Mouse (Mus musculus): ENCODE measurements around the gene Bbs12. TPM values are rescaled to one million over a fixed set of nuclear protein-coding genes. Genes with fewer than 3 reads are reported as not detected.

Bbs12 gene
- polyA plus RNA-seq, 1 experiment from 2014 or later, result 7.0 TPM

- Histone ChIP-seq H3K27ac (replicated peaks; ENCODE audit: low read depth, low read length) (no peak overlapping the region), H3K4me3 (ENCODE audit: low read depth, low read length) (peak overlapping the region; percentile 72), H3K9me3 (ENCODE audit: control insufficient read depth, low read length) (no peaks in the 10 kb centered on the region), H3K9ac (ENCODE audit: low read depth, low read length) (peak overlapping the region; percentile 90), H3K4me2 (ENCODE audit: low read depth, low read length) (peak overlapping the region; percentile 72), H3K4me1 (ENCODE audit: control insufficient read depth, insufficient read depth, low read length) (peaks cover 13% of the 10 kb centered on the region), H3K36me3 (ENCODE audit: control insufficient read depth, insufficient read depth, low read length) (no peaks in the 10 kb centered on the region), H3K27me3 (replicated peaks; ENCODE audit: control insufficient read depth, insufficient read depth, low read length) (no peaks in the 10 kb centered on the region)
- no peak for DNase-seq (ENCODE audit: low spot score)
- no peak for ATAC-seq (ENCODE audit: low read depth)
- 3% methylated on average over 9 of the region's 10 CpGs for WGBS
Measured at GRCm38 (mm10) chr3:37311897-37312369, 421 bp upstream of the Bbs12 start.

DNA sequence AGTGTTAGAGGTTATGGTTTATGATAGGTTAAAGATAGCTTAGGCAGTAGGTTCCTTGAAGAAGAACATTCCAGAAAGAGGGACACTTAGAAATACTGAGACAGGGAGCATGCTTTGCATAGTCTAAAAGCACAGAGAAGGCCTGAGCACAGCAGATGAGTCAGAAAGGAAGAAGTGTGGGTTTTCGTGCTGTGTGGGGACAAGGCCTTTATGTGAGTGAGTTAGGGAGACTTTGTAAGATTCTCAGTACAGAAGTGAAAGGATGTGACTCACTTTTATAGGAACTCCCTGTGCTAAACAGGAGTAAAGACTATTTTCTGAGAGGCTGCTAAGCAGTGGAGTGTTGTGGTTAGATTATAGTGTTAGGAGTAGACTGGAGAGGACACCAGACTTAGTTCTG lies 1.0 kb downstream of the Bbs12 start:
- peak overlapping the region; percentile 86 for H3K27ac ChIP-seq (replicated peaks; ENCODE audit: low read depth, low read length)
- H3K4me3 ChIP-seq (ENCODE audit: low read depth, low read length), result peak overlapping the region; percentile 72
- H3K4me2 ChIP-seq (ENCODE audit: low read depth, low read length), result peak overlapping the region; percentile 72
- WGBS, result 32% methylated on average over 1 of the region's 1 CpGs
- DNase-seq (ENCODE audit: low spot score) (no peak), ATAC-seq (ENCODE audit: low read depth) (no peak)
- H3K4me1 ChIP-seq (ENCODE audit: control insufficient read depth, insufficient read depth, low read length), result peaks cover 13% of the 10 kb centered on the region
- H3K9me3 ChIP-seq (ENCODE audit: control insufficient read depth, low read length), result no peaks in the 10 kb centered on the region
- H3K36me3 ChIP-seq (ENCODE audit: control insufficient read depth, insufficient read depth, low read length), result no peaks in the 10 kb centered on the region
- H3K9ac ChIP-seq (ENCODE audit: low read depth, low read length), result peak overlapping the region; percentile 90
- H3K27me3 ChIP-seq (replicated peaks; ENCODE audit: control insufficient read depth, insufficient read depth, low read length), result no peaks in the 10 kb centered on the region

DNA sequence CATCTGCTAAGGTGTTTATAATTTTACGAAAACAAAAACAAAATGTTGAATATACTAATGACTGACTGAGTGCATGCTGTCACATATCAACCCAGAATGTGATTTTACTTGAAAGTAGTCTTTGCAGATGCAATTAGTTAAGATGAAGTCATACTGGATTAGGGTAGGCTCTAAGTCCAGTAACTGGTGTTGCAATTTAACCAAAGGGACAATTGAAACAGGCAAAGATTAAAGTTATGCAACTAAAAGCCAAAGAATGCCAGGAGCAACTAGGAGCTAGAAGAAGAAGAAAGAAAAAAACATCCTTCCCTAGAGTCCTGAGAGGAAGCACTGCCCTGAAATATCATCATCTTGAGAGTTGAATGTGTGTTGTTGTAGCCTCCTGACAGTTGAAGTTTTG lies 3.9 kb downstream of the Bbs12 start:
- no peak overlapping the region for H3K4me2 ChIP-seq (ENCODE audit: low read depth, low read length)
- H3K36me3 ChIP-seq (ENCODE audit: control insufficient read depth, insufficient read depth, low read length), result peaks cover 23% of the 10 kb centered on the region
- H3K27ac ChIP-seq (replicated peaks; ENCODE audit: low read depth, low read length), result no peak overlapping the region
- no peaks in the 10 kb centered on the region for H3K27me3 ChIP-seq (replicated peaks; ENCODE audit: control insufficient read depth, insufficient read depth, low read length)
- 95% methylated on average over 1 of the region's 1 CpGs for WGBS
- no peak overlapping the region for H3K9ac ChIP-seq (ENCODE audit: low read depth, low read length)
- H3K4me1 ChIP-seq (ENCODE audit: control insufficient read depth, insufficient read depth, low read length), result peaks cover 13% of the 10 kb centered on the region
- no peak for ATAC-seq (ENCODE audit: low read depth)
- no peaks in the 10 kb centered on the region for H3K9me3 ChIP-seq (ENCODE audit: control insufficient read depth, low read length)
- no peak for DNase-seq (ENCODE audit: low spot score)
- H3K4me3 ChIP-seq (ENCODE audit: low read depth, low read length), result no peak overlapping the region

DNA sequence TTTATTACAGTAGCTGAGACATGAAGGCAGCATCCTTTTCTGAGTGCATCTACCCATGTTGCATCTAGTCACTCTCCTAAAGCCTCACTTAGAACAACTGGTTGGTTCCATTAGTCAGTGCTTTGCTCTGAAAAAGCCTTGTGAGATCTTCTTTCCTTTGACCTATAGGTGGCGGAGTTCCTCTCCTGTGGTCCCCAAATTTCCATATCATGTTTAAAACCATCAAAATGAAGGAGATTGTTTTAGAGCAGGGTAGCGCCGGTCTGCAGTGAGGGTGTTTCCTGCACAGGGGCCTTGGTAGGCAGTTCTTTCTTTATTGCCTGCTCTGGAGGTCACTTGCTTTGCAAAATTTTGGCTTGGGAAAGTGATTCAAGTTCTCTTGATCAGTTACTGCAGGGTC lies 12.0 kb downstream of the Bbs12 start:
- Histone ChIP-seq H3K27ac (replicated peaks; ENCODE audit: low read depth, low read length) (no peak overlapping the region), H3K4me1 (ENCODE audit: control insufficient read depth, insufficient read depth, low read length) (no peaks in the 10 kb centered on the region), H3K4me2 (ENCODE audit: low read depth, low read length) (no peak overlapping the region), H3K9me3 (ENCODE audit: control insufficient read depth, low read length) (no peaks in the 10 kb centered on the region), H3K36me3 (ENCODE audit: control insufficient read depth, insufficient read depth, low read length) (peaks cover 17% of the 10 kb centered on the region), H3K4me3 (ENCODE audit: low read depth, low read length) (no peak overlapping the region), H3K27me3 (replicated peaks; ENCODE audit: control insufficient read depth, insufficient read depth, low read length) (no peaks in the 10 kb centered on the region), H3K9ac (ENCODE audit: low read depth, low read length) (no peak overlapping the region)
- WGBS, result 22% methylated on average over 3 of the region's 3 CpGs
- ATAC-seq (ENCODE audit: low read depth) (no peak), DNase-seq (ENCODE audit: low spot score) (peak; percentile 57)

DNA sequence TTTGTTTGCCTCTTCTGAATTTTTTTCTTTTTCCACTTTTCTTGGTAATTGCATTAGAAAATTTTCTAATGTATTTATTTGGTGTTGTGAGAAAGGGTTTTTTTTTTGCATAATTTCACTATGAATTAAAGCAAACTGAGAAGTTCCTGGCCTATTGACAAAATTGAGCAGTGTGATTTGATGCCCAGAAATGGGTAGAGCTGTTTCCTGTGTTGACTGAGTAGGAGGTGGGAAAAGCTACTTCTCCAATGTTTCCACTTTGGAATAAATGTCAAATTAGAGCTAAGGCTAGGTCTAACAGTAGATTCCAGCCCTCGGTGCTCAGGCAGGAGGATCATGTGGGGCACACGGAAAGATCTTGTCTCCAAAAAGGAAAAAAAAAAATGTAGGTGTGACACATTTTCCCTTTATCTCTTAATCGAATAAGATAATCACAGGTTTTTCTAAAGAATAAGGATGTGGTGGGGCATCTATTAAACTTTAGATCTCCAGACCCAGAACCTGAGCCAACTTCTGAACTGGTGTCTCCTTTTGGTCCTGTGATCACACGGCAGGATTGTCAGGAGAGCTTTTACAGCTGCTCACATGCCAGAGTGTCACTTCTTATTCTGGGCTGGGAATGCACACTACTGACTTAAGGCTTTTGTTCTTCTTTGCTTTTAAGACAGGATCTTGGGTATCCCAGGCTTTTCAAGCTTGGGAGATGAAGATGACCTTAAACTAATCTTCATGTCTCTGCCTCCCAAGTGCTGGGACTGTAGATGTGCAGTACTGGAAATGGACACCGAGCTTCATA lies 13.2 kb downstream of the Bbs12 start:
- Histone ChIP-seq H3K4me1 (ENCODE audit: control insufficient read depth, insufficient read depth, low read length) (no peaks in the 10 kb centered on the region), H3K9me3 (ENCODE audit: control insufficient read depth, low read length) (no peaks in the 10 kb centered on the region), H3K27me3 (replicated peaks; ENCODE audit: control insufficient read depth, insufficient read depth, low read length) (no peaks in the 10 kb centered on the region), H3K36me3 (ENCODE audit: control insufficient read depth, insufficient read depth, low read length) (peaks cover 7% of the 10 kb centered on the region; the same call in 1 of the 2 replicates), H3K4me3 (ENCODE audit: low read depth, low read length) (no peak overlapping the region), H3K4me2 (ENCODE audit: low read depth, low read length) (no peak overlapping the region), H3K27ac (replicated peaks; ENCODE audit: low read depth, low read length) (no peak overlapping the region), H3K9ac (ENCODE audit: low read depth, low read length) (no peak overlapping the region)
- DNase-seq (ENCODE audit: low spot score) (no peak), ATAC-seq (ENCODE audit: low read depth) (no peak)
- 78% methylated on average over 5 of the region's 5 CpGs for WGBS

- Histone ChIP-seq H3K36me3 (ENCODE audit: control insufficient read depth, insufficient read depth, low read length) (no peaks in the 10 kb centered on the region), H3K27ac (replicated peaks; ENCODE audit: low read depth, low read length) (no peak overlapping the region), H3K4me3 (ENCODE audit: low read depth, low read length) (no peak overlapping the region), H3K4me1 (ENCODE audit: control insufficient read depth, insufficient read depth, low read length) (no peaks in the 10 kb centered on the region), H3K9ac (ENCODE audit: low read depth, low read length) (no peak overlapping the region), H3K4me2 (ENCODE audit: low read depth, low read length) (no peak overlapping the region), H3K27me3 (replicated peaks; ENCODE audit: control insufficient read depth, insufficient read depth, low read length) (no peaks in the 10 kb centered on the region), H3K9me3 (ENCODE audit: control insufficient read depth, low read length) (no peaks in the 10 kb centered on the region)
- 78% methylated on average over 3 of the region's 3 CpGs for WGBS
- DNase-seq (ENCODE audit: low spot score) (no peak), ATAC-seq (ENCODE audit: low read depth) (no peak)
Measured at GRCm38 (mm10) chr3:37326627-37327026, 14.3 kb downstream of the Bbs12 start.

- no peaks in the 10 kb centered on the region for H3K27me3 ChIP-seq (replicated peaks; ENCODE audit: control insufficient read depth, insufficient read depth, low read length)
- no peak overlapping the region for H3K27ac ChIP-seq (replicated peaks; ENCODE audit: low read depth, low read length)
- DNase-seq (ENCODE audit: low spot score), result no peak
- no peak overlapping the region for H3K4me3 ChIP-seq (ENCODE audit: low read depth, low read length)
- no peaks in the 10 kb centered on the region for H3K36me3 ChIP-seq (ENCODE audit: control insufficient read depth, insufficient read depth, low read length)
- WGBS, result 71% methylated on average over 2 of the region's 2 CpGs
- H3K4me1 ChIP-seq (ENCODE audit: control insufficient read depth, insufficient read depth, low read length), result no peaks in the 10 kb centered on the region
- ATAC-seq (ENCODE audit: low read depth), result no peak
- no peak overlapping the region for H3K4me2 ChIP-seq (ENCODE audit: low read depth, low read length)
- no peaks in the 10 kb centered on the region for H3K9me3 ChIP-seq (ENCODE audit: control insufficient read depth, low read length)
- H3K9ac ChIP-seq (ENCODE audit: low read depth, low read length), result no peak overlapping the region
Measured at GRCm38 (mm10) chr3:37328489-37328888, 16.1 kb downstream of the Bbs12 start.

GRCm38 (mm10) chr3:37329963-37330362 lies 17.6 kb downstream of the Bbs12 start:
- Histone ChIP-seq H3K4me2 (ENCODE audit: low read depth, low read length) (no peak overlapping the region), H3K4me1 (ENCODE audit: control insufficient read depth, insufficient read depth, low read length) (no peaks in the 10 kb centered on the region), H3K27me3 (replicated peaks; ENCODE audit: control insufficient read depth, insufficient read depth, low read length) (no peaks in the 10 kb centered on the region), H3K9ac (ENCODE audit: low read depth, low read length) (no peak overlapping the region), H3K36me3 (ENCODE audit: control insufficient read depth, insufficient read depth, low read length) (no peaks in the 10 kb centered on the region), H3K9me3 (ENCODE audit: control insufficient read depth, low read length) (no peaks in the 10 kb centered on the region), H3K4me3 (ENCODE audit: low read depth, low read length) (no peak overlapping the region), H3K27ac (replicated peaks; ENCODE audit: low read depth, low read length) (no peak overlapping the region)
- 79% methylated on average over 1 of the region's 1 CpGs for WGBS
- ATAC-seq (ENCODE audit: low read depth) (no peak), DNase-seq (ENCODE audit: low spot score) (no peak)

- no peak for ATAC-seq (ENCODE audit: low read depth)
- DNase-seq (ENCODE audit: low spot score), result no peak
- Histone ChIP-seq H3K27me3 (replicated peaks; ENCODE audit: control insufficient read depth, insufficient read depth, low read length) (no peaks in the 10 kb centered on the region), H3K4me2 (ENCODE audit: low read depth, low read length) (no peak overlapping the region), H3K4me1 (ENCODE audit: control insufficient read depth, insufficient read depth, low read length) (no peaks in the 10 kb centered on the region), H3K9me3 (ENCODE audit: control insufficient read depth, low read length) (no peaks in the 10 kb centered on the region), H3K27ac (replicated peaks; ENCODE audit: low read depth, low read length) (no peak overlapping the region), H3K4me3 (ENCODE audit: low read depth, low read length) (no peak overlapping the region), H3K36me3 (ENCODE audit: control insufficient read depth, insufficient read depth, low read length) (no peaks in the 10 kb centered on the region), H3K9ac (ENCODE audit: low read depth, low read length) (no peak overlapping the region)
- 65% methylated on average over 6 of the region's 6 CpGs for WGBS
Measured at GRCm38 (mm10) chr3:37331999-37332449, 19.7 kb downstream of the Bbs12 start.

Data from embryonic facial prominence, embryonic 14.5 days (tissue).